Mouse (Mus musculus): ENCODE data around the gene Olfr463. TPM values are rescaled to one million over a fixed set of nuclear protein-coding genes. Genes with fewer than 3 reads are reported as not detected.
"Not testable (repeated sequence)": the region's sequence is repeated elsewhere in the genome, so short reads cannot be mapped to it uniquely, and the experiment has no call there.

The Olfr463 gene
- polyA plus RNA-seq, 1 experiment from 2014 or later = not detected

GRCm38 (mm10) chr11:87875436-87875835 is 21.8 kb downstream of the Olfr463 start, which contains the start of gene Epx:
Epx (minus strand) TSS chr11:87875536.
- H3K4me1 ChIP-seq (replicated peaks) = no peaks in the 10 kb centered on the region
- ATAC-seq = no peak
- H3K36me3 ChIP-seq = no peaks in the 10 kb centered on the region
- H3K4me2 ChIP-seq (replicated peaks) = no peak within 1 kb of the TSS
- no peaks in the 10 kb centered on the region for H3K9me3 ChIP-seq
- no peak within 1 kb of the TSS for H3K9ac ChIP-seq (replicated peaks)
- no peak within 1 kb of the TSS for H3K4me3 ChIP-seq (replicated peaks)
- H3K27me3 ChIP-seq = no peaks in the 10 kb centered on the region
- no peak within 1 kb of the TSS for H3K27ac ChIP-seq
- 88% methylated on average over 6 of the region's 6 CpGs for WGBS

DNA sequence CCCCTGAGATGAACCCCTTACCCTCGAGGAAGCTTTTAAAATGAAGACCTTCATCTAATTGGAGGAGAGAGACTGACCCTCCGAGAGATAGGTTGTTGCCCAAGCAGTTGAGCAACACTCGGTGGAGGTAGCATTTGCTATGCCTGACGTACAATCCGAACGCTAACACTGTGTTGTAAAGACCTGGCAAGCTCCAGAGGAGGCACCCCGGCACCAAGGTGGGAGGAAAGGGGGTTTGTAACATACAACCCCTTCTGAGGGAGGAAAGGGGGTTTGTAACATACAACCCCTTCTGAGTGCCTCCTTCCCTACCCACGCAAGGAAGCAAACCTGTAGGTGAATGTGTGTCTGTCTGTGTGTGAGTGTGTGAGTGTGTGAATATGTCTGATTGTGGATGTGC is 25.4 kb downstream of the Olfr463 start:
- no peak for ATAC-seq
- no peak overlapping the region for H3K4me3 ChIP-seq (replicated peaks)
- H3K4me1 ChIP-seq (replicated peaks) = no peaks in the 10 kb centered on the region
- H3K9ac ChIP-seq (replicated peaks) = no peak overlapping the region
- no peaks in the 10 kb centered on the region for H3K9me3 ChIP-seq
- WGBS = 47% methylated on average over 8 of the region's 8 CpGs
- H3K27me3 ChIP-seq = no peaks in the 10 kb centered on the region
- no peak overlapping the region for H3K27ac ChIP-seq
- H3K36me3 ChIP-seq = no peaks in the 10 kb centered on the region
- H3K4me2 ChIP-seq (replicated peaks) = no peak overlapping the region

GRCm38 (mm10) chr11:87870096-87870495 is 27.1 kb downstream of the Olfr463 start:
- Histone ChIP-seq H3K9me3 (no peaks in the 10 kb centered on the region), H3K4me2 (replicated peaks) (no peak overlapping the region), H3K27ac (no peak overlapping the region), H3K36me3 (no peaks in the 10 kb centered on the region), H3K4me1 (replicated peaks) (no peaks in the 10 kb centered on the region), H3K4me3 (replicated peaks) (no peak overlapping the region), H3K27me3 (no peaks in the 10 kb centered on the region), H3K9ac (replicated peaks) (no peak overlapping the region)
- WGBS = 84% methylated on average over 2 of the region's 2 CpGs
- ATAC-seq = no peak

GRCm38 (mm10) chr11:87866891-87867290 is 30.3 kb downstream of the Olfr463 start:
- H3K27ac ChIP-seq; H3K9me3 ChIP-seq; H3K4me2 ChIP-seq (replicated peaks); ATAC-seq; H3K4me3 ChIP-seq (replicated peaks); H3K9ac ChIP-seq (replicated peaks); H3K27me3 ChIP-seq; H3K4me1 ChIP-seq (replicated peaks): not testable (repeated sequence)
- 94% methylated on average over 1 of the region's 2 CpGs for WGBS
- peaks cover 21% of the 10 kb centered on the region for H3K36me3 ChIP-seq

DNA sequence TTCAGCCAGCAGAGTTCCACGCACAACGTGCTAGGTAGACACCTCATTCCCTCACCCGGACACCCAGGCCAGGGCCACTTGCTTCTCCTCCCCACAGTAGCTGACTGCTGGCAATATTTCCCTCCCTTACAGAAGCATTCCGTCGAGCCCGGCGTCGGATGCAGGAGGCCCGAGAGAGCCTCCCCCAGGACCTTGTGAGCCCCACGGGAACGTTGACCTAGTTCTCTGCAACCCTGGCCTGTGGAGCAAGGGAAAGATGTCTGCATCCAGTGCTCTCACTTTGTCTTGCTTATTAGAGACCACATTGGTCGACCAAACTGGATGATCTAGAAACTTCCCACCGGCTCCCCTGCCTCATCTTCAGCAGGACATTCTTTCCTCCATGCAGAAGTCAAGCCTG is 34.4 kb downstream of the Olfr463 start:
- Histone ChIP-seq H3K4me1 (replicated peaks) (no peaks in the 10 kb centered on the region), H3K27ac (no peak overlapping the region), H3K27me3 (no peaks in the 10 kb centered on the region), H3K9me3 (no peaks in the 10 kb centered on the region), H3K4me3 (replicated peaks) (no peak overlapping the region), H3K36me3 (peaks cover 55% of the 10 kb centered on the region), H3K4me2 (replicated peaks) (no peak overlapping the region), H3K9ac (replicated peaks) (no peak overlapping the region)
- ATAC-seq = no peak
- WGBS = 96% methylated on average over 13 of the region's 13 CpGs

- 57% methylated on average over 9 of the region's 9 CpGs for WGBS
- no peak overlapping the region for H3K9ac ChIP-seq (replicated peaks)
- no peak overlapping the region for H3K4me2 ChIP-seq (replicated peaks)
- H3K36me3 ChIP-seq = peaks cover 69% of the 10 kb centered on the region
- no peak overlapping the region for H3K27ac ChIP-seq
- no peak for ATAC-seq
- no peak overlapping the region for H3K4me3 ChIP-seq (replicated peaks)
- H3K9me3 ChIP-seq = no peaks in the 10 kb centered on the region
- no peaks in the 10 kb centered on the region for H3K4me1 ChIP-seq (replicated peaks)
- H3K27me3 ChIP-seq = no peaks in the 10 kb centered on the region
Observed at GRCm38 (mm10) chr11:87860426-87860825, 36.8 kb downstream of the Olfr463 start.

DNA sequence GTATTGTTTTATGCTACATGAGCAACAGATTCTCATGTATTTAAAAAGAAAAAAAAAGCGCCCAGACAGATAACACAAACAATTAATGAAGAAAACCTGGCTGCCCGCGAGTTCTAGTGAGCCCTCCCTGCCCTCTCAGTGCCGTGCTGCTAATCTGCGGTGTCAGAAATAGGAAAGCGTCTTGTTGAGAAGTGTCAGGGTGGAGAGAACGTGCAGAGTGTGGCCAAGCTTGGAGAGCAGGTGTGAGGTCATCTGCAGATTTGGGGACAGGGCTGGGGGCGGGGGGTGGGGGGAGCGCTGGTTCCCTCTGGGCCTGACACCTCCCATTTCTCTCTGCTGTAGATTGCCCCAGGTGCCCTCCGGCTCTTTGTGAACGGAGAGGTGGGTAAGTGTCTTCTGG is 37.9 kb downstream of the Olfr463 start:
- H3K9ac ChIP-seq (replicated peaks) = no peak overlapping the region
- no peaks in the 10 kb centered on the region for H3K27me3 ChIP-seq
- peaks cover 67% of the 10 kb centered on the region for H3K36me3 ChIP-seq
- no peaks in the 10 kb centered on the region for H3K4me1 ChIP-seq (replicated peaks)
- WGBS = 89% methylated on average over 11 of the region's 11 CpGs
- no peak overlapping the region for H3K4me3 ChIP-seq (replicated peaks)
- no peak for ATAC-seq
- no peak overlapping the region for H3K27ac ChIP-seq
- no peaks in the 10 kb centered on the region for H3K9me3 ChIP-seq
- no peak overlapping the region for H3K4me2 ChIP-seq (replicated peaks)

DNA sequence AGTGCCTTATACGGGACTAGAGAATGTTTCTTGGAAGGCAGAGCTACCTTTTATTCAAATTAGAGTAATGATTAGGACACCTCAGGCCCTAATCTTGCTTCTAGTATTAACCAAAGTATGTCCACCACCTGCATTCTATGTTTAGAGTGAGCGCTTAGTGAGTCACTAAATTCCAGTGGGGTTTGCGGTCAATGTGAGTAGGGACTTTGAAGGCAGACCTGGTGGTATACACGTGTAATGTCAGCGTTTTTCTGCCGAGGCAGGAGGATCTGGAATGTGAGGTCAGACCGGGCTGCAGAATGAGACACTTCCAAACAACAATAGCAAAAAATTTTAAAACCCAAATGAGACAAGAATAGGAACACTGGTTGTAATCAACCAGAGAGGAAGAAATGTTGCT is 42.6 kb downstream of the Olfr463 start:
- Histone ChIP-seq H3K36me3 (peaks cover 26% of the 10 kb centered on the region), H3K9ac (replicated peaks) (no peak overlapping the region), H3K9me3 (no peaks in the 10 kb centered on the region), H3K4me3 (replicated peaks) (no peak overlapping the region), H3K27me3 (no peaks in the 10 kb centered on the region), H3K4me1 (replicated peaks) (peaks cover 10% of the 10 kb centered on the region), H3K4me2 (replicated peaks) (no peak overlapping the region), H3K27ac (no peak overlapping the region)
- WGBS = 88% methylated on average over 7 of the region's 7 CpGs
- ATAC-seq = no peak

- no peaks in the 10 kb centered on the region for H3K27me3 ChIP-seq
- peak overlapping the region; percentile 59 for H3K4me3 ChIP-seq (replicated peaks)
- peak overlapping the region; percentile 70 for H3K27ac ChIP-seq
- WGBS = 36% methylated on average over 8 of the region's 8 CpGs
- H3K4me2 ChIP-seq (replicated peaks) = peak overlapping the region; percentile 73
- peaks cover 23% of the 10 kb centered on the region for H3K36me3 ChIP-seq
- H3K4me1 ChIP-seq (replicated peaks) = peaks cover 10% of the 10 kb centered on the region
- peak overlapping the region; percentile 66 for H3K9ac ChIP-seq (replicated peaks)
- peak; percentile 29; the same call in 1 of the 2 replicates for ATAC-seq
- H3K9me3 ChIP-seq = no peaks in the 10 kb centered on the region
Observed at GRCm38 (mm10) chr11:87853597-87853954, 43.6 kb downstream of the Olfr463 start.

DNA sequence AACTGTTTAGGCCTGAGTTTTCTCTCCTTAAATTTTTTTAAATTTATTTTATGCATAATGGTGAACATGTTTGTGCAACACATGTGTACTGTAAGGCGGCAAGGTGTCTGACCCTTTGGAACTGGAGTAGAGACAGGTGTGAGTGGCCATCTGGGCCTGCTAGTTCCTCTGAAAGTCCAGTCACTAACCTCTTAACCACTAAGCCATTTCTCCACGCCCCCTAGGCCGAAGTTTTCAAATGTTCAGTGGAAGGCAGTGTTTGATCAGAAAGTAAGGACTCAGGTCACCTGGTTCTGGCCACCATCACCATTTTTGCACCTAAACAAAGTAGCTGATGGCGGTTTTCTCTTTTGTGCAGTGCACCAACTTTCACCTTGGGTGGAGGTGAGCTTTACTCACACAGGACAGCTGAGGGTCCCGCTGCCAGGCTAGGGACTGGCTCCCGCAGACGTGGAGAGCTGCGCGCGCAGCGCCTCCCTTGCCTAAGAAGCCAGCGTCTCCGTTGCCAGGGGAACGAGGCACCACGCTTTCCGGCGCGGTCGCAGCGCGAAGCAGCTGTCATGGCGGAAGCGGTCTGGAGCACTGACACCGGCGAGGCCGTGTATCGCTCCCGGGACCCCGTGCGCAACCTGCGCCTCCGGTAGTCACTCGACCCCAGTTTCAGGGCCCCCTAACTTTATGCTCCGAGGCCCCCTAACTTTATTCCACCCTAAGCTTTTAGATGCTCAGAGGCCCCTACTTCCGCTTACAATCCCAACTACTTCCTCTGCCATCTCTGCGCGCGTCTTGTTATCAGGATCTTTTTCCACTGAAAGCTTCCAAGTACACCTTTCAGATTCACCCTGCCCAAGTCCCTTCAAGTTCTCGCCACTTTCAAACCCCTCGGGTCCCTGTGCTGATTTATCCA is 44.2 kb downstream of the Olfr463 start, which contains the start of gene Mks1:
Mks1 (plus strand) TSS at position 526 of the 907 bp plus-strand sequence.
- peak; percentile 96 for ATAC-seq
- WGBS = 4% methylated on average over 40 of the region's 40 CpGs
- H3K27ac ChIP-seq = peak within 1 kb of the TSS; percentile 70
- peak within 1 kb of the TSS; percentile 73 for H3K4me2 ChIP-seq (replicated peaks)
- H3K9me3 ChIP-seq = no peaks in the 10 kb centered on the region
- H3K36me3 ChIP-seq = peaks cover 16% of the 10 kb centered on the region
- no peaks in the 10 kb centered on the region for H3K27me3 ChIP-seq
- peaks cover 10% of the 10 kb centered on the region for H3K4me1 ChIP-seq (replicated peaks)
- peak within 1 kb of the TSS; percentile 66 for H3K9ac ChIP-seq (replicated peaks)
- H3K4me3 ChIP-seq (replicated peaks) = peak within 1 kb of the TSS; percentile 59

- Histone ChIP-seq H3K9ac (replicated peaks) (no peak overlapping the region), H3K4me1 (replicated peaks) (peaks cover 3% of the 10 kb centered on the region; the same call in 1 of the 2 replicates), H3K36me3 (no peaks in the 10 kb centered on the region), H3K27me3 (no peaks in the 10 kb centered on the region), H3K4me2 (replicated peaks) (no peak overlapping the region), H3K4me3 (replicated peaks) (no peak overlapping the region), H3K27ac (no peak overlapping the region), H3K9me3 (no peaks in the 10 kb centered on the region)
- ATAC-seq = peak; percentile 50; the same call in 1 of the 2 replicates
- 68% methylated on average over 6 of the region's 6 CpGs for WGBS
Observed at GRCm38 (mm10) chr11:87847884-87848283, 49.3 kb downstream of the Olfr463 start.

GRCm38 (mm10) chr11:87846968-87847600 is 50.1 kb downstream of the Olfr463 start:
- H3K9me3 ChIP-seq = no peaks in the 10 kb centered on the region
- H3K27me3 ChIP-seq = no peaks in the 10 kb centered on the region
- no peak overlapping the region for H3K9ac ChIP-seq (replicated peaks)
- no peaks in the 10 kb centered on the region for H3K4me1 ChIP-seq (replicated peaks)
- H3K27ac ChIP-seq = no peak overlapping the region
- no peak for ATAC-seq
- no peaks in the 10 kb centered on the region for H3K36me3 ChIP-seq
- no peak overlapping the region for H3K4me2 ChIP-seq (replicated peaks)
- 82% methylated on average over 12 of the region's 12 CpGs for WGBS
- H3K4me3 ChIP-seq (replicated peaks) = no peak overlapping the region

All from midbrain, embryonic 13.5 days (tissue).